ENCODE assay signal across 8 mouse cellular contexts in the genomic region with DNA sequence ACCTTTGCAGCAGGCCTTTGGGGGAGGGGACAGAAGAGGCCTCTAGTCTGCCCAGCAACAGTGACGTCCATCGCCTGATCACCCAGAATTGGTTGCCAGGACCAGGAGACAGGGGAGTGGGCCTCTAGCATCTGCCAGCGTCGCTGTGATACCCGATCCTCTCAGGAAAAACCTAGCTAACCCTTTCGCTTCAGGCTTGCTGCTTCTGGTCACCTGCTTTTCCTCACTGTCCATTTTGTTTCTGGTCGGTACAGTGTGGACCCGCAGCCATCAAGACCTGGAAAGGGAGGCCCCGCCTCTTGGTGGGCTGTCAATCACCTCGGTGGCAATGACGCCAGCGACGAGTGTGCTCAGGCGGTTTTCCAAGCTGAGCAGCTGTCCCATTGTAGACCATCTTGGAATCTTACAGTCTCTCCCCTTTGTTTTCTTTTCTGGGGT. TPM values are rescaled to one million over a fixed set of nuclear protein-coding genes. Genes with fewer than 3 reads are reported as not detected.
DNase-seq lines count a peak whose midpoint lies in the region.

No protein-coding gene starts in this region.

- peaks cover 8% of the 10 kb centered on the region for H3K4me1 ChIP-seq in megakaryocyte, embryonic 14.5 days

- H3K9me3 ChIP-seq in megakaryocyte, embryonic 14.5 days = no peaks in the 10 kb centered on the region

- no peaks in the 10 kb centered on the region for H3K36me3 ChIP-seq in megakaryocyte, embryonic 14.5 days (replicated peaks; ENCODE audit: low read length)

- peak; percentile 91 for DNase-seq in WW6 (ENCODE audit: low read depth, low spot score)
- peak; percentile 92 to 96 for DNase-seq in cerebellum, postnatal 36 days
- peak; percentile 57 to 62 for DNase-seq in gastrocnemius, adult 8-10 months (ENCODE audit: low spot score in 2 of 2)
- peak; percentile 99 for DNase-seq in hindlimb bud, embryonic 11.5 days (ENCODE audit: extremely low spot score, low read depth, low spot score)
- peak; percentile 88 to 91 for DNase-seq in left cerebral cortex, adult 8-10 months (ENCODE audit: low spot score in 2 of 2)
- DNase-seq in right cerebral cortex, postnatal 14 days = peak; percentile 92
- DNase-seq in urinary bladder, postnatal 4 days (ENCODE audit: low spot score in 2 of 2) = peak; percentile 89

- H3K27me3 ChIP-seq in megakaryocyte, embryonic 14.5 days (replicated peaks) = peaks cover 1% of the 10 kb centered on the region

- peak overlapping the region; percentile 90 for H3K4me3 ChIP-seq in megakaryocyte, embryonic 14.5 days (replicated peaks)

RNA-seq across cellular contexts. Expression of gene Mog, which starts 5.5 kb away (rescaled TPM):
- total RNA-seq in gastrocnemius, adult 8-10 months (2022) = not detected
- total RNA-seq in left cerebral cortex, adult 8-10 months (2022) = 10 to 100 TPM; 52.5 to 55.9 (median 54.6) TPM
- not detected in 2 replicates for polyA plus RNA-seq in megakaryocyte, embryonic 14.5 days (2012; ENCODE audit: insufficient read depth, low replicate concordance)

RNA-seq across cellular contexts. Expression of gene Gabbr1, which starts 17.1 kb away (rescaled TPM):
- 1 to 10 TPM; 3.1 to 6.8 (median 6.4) TPM for total RNA-seq in gastrocnemius, adult 8-10 months (2022)
- total RNA-seq in left cerebral cortex, adult 8-10 months (2022) = 100 to 1,000 TPM; 662 to 748 (median 699) TPM
- 1.6 and 1.7 TPM in 2 replicates for polyA plus RNA-seq in megakaryocyte, embryonic 14.5 days (2012; ENCODE audit: insufficient read depth, low replicate concordance)

RNA-seq across cellular contexts. Expression of gene Zfp57, which starts 27.7 kb away (rescaled TPM):
- total RNA-seq in gastrocnemius, adult 8-10 months (2022) = under 1 TPM in 3 of 4 experiments, not detected in 1; 0.12 to 0.38 (median 0.27) TPM
- 10 to 100 TPM in 1 of 4 experiments, 1 to 10 TPM in 3; 8.1 to 10.5 (median 9.0) TPM for total RNA-seq in left cerebral cortex, adult 8-10 months (2022)
- polyA plus RNA-seq in megakaryocyte, embryonic 14.5 days (2012; ENCODE audit: insufficient read depth, low replicate concordance) = 3.5 TPM in 1 of 2 replicates, not detected in the other

RNA-seq across cellular contexts. Expression of gene H2-M5, which starts 39.4 kb away (rescaled TPM):
- total RNA-seq in gastrocnemius, adult 8-10 months (2022) = not detected
- 1 to 10 TPM in 2 of 4 experiments, under 1 TPM in 2; 0.44 to 1.6 (median 0.97) TPM for total RNA-seq in left cerebral cortex, adult 8-10 months (2022)
- polyA plus RNA-seq in megakaryocyte, embryonic 14.5 days (2012; ENCODE audit: insufficient read depth, low replicate concordance) = not detected in 2 replicates

RNA-seq across cellular contexts. Expression of gene 2410137M14Rik, which starts 47.7 kb away (rescaled TPM):
- total RNA-seq in gastrocnemius, adult 8-10 months (2022) = not detected
- total RNA-seq in left cerebral cortex, adult 8-10 months (2022) = 1 to 10 TPM in 1 of 4 experiments, under 1 TPM in 2, not detected in 1; 0.86 to 1.3 (median 0.89) TPM
- polyA plus RNA-seq in megakaryocyte, embryonic 14.5 days (2012; ENCODE audit: insufficient read depth, low replicate concordance) = not detected in 2 replicates

Comparison
In these comparisons a context has a peak if more than half of its experiments do, and no peak if none do; other contexts are left out.
1. Peak in every context shown above with its lines: DNase-seq and H3K4me3 ChIP-seq.
2. RNA of gene Mog, which starts 5.5 kb away (total RNA-seq): 52.5 to 55.9 TPM in left cerebral cortex, adult 8-10 months; not detected in gastrocnemius, adult 8-10 months; every median in the first group is over 10 times any median in the second.
3. RNA of gene Gabbr1, which starts 17.1 kb away (total RNA-seq): 662 to 748 TPM in left cerebral cortex, adult 8-10 months; 3.1 to 6.8 TPM in gastrocnemius, adult 8-10 months; every median in the first group is over 10 times any median in the second.
4. RNA of gene Zfp57, which starts 27.7 kb away (total RNA-seq): 8.1 to 10.5 TPM in left cerebral cortex, adult 8-10 months; 0.12 to 0.38 TPM in gastrocnemius, adult 8-10 months; every median in the first group is over 4 times any median in the second.